Mouse (Mus musculus): ENCODE results near the gene Wdr93. TPM values are rescaled to one million over a fixed set of nuclear protein-coding genes. Genes with fewer than 3 reads are reported as not detected.

The Wdr93 gene
- total and polyA plus RNA-seq, 3 experiments: 0.75 to 1.3 (median 1.2) TPM

GRCm38 (mm10) chr7:79756334-79756733 lies 13.4 kb downstream of the Wdr93 start:
- TF ChIP-seq CTCF (conservative IDR thresholded peaks at IDR 0.05 in 1 of 2, IDR thresholded peaks at IDR 0.05 in 1 of 2; ENCODE audit: low read depth in 2 of 2, low read length in 2 of 2) (peak; percentile 11 to 21; a peak in 2 of 4 replicates), EP300 (IDR thresholded peaks at IDR 0.05; ENCODE audit: low read length) (no peak)
- Histone ChIP-seq H3K27ac (ENCODE audit: insufficient read depth, low read depth) (no peak overlapping the region), H3K27me3 (replicated peaks) (no peaks in the 10 kb centered on the region), H3K4me2 (ENCODE audit: insufficient read depth, low read depth, poor library complexity, severe bottlenecking) (no peak overlapping the region), H3K9me3 (replicated peaks; ENCODE audit: low read length) (no peaks in the 10 kb centered on the region), H3K4me1 (ENCODE audit: control insufficient read depth in 1 of 2, insufficient read depth in 2 of 2) (no peaks in the 10 kb centered on the region), H3K4me3 (replicated peaks in 1 of 3; ENCODE audit: low read depth in 2 of 3, low read length in 2 of 3, poor library complexity in 1 of 3) (no peak overlapping the region), H3K79me2 (replicated peaks; ENCODE audit: control insufficient read depth, extremely low read depth, insufficient read depth, poor library complexity, severe bottlenecking) (no peaks in the 10 kb centered on the region), H3K36me3 (replicated peaks in 1 of 2; ENCODE audit: control insufficient read depth in 1 of 2, insufficient read depth in 1 of 2, low read length in 1 of 2) (peaks cover 0 to 2% of the 10 kb centered on the region in 2 experiments), H3K9ac (ENCODE audit: insufficient read depth, low read depth) (no peak overlapping the region)
- in situ Hi-C loops (cut with MboI; ENCODE audit: low pct_ligation_motif_present, low pct_unique_long_range_greater_than_20kb, low sequenced_read_pairs) (no loop called here), dilution Hi-C loops (cut with MboI; ENCODE audit: extremely low pct_ligation_motif_present, extremely low pct_unique_long_range_greater_than_20kb, low sequenced_read_pairs) (no loop called here)
- no peak for DNase-seq (ENCODE audit: extremely low read depth)

- in situ Hi-C loops (cut with MboI; ENCODE audit: low pct_ligation_motif_present, low pct_unique_long_range_greater_than_20kb, low sequenced_read_pairs): no loop called here
- TF ChIP-seq ZKSCAN1 (IDR thresholded peaks at IDR 0.05; ENCODE audit: borderline replicate concordance, low read depth, low read length) (no peak), NRF1 (IDR thresholded peaks at IDR 0.05; ENCODE audit: low read depth, low read length) (no peak), MAFK (IDR thresholded peaks at IDR 0.05; ENCODE audit: insufficient replicate concordance, low read length) (no peak), TBP (conservative IDR thresholded peaks at IDR 0.05; ENCODE audit: low read depth, low read length) (no peak), POLR2A (IDR thresholded peaks at IDR 0.05; ENCODE audit: low read depth, low read length) (no peak), MYC (IDR thresholded peaks at IDR 0.05; ENCODE audit: low read depth, low read length) (no peak), MAX (IDR thresholded peaks at IDR 0.05; ENCODE audit: low read length) (no peak), EP300 (IDR thresholded peaks at IDR 0.05; ENCODE audit: low read length) (no peak), TCF12 (IDR thresholded peaks at IDR 0.05; ENCODE audit: low read depth, low read length) (no peak), GABPA (IDR thresholded peaks at IDR 0.05; ENCODE audit: insufficient replicate concordance, low read depth, low read length) (no peak), SIN3A (IDR thresholded peaks at IDR 0.05; ENCODE audit: low read length) (no peak)
- Histone ChIP-seq H3K9me3 (replicated peaks; ENCODE audit: low read length) (no peaks in the 10 kb centered on the region), H3K9ac (ENCODE audit: insufficient read depth, low read depth) (no peak overlapping the region), H3K79me2 (replicated peaks; ENCODE audit: control insufficient read depth, extremely low read depth, insufficient read depth, poor library complexity, severe bottlenecking) (no peaks in the 10 kb centered on the region), H3K27ac (ENCODE audit: insufficient read depth, low read depth) (no peak overlapping the region), H3K4me2 (ENCODE audit: insufficient read depth, low read depth, poor library complexity, severe bottlenecking) (no peak overlapping the region), H3K4me3 (replicated peaks in 1 of 3; ENCODE audit: low read depth in 2 of 3, low read length in 2 of 3, poor library complexity in 1 of 3) (no peak overlapping the region), H3K27me3 (replicated peaks) (no peaks in the 10 kb centered on the region), H3K36me3 (replicated peaks in 1 of 2; ENCODE audit: control insufficient read depth in 1 of 2, insufficient read depth in 1 of 2, low read length in 1 of 2) (peaks cover 0 to 2% of the 10 kb centered on the region in 2 experiments), H3K4me1 (ENCODE audit: control insufficient read depth in 1 of 2, insufficient read depth in 2 of 2) (no peaks in the 10 kb centered on the region)
- dilution Hi-C loops (cut with MboI; ENCODE audit: extremely low pct_ligation_motif_present, extremely low pct_unique_long_range_greater_than_20kb, low sequenced_read_pairs): no loop called here
- DNase-seq (ENCODE audit: extremely low read depth): no peak
These were observed 15.2 kb downstream of the Wdr93 start for GRCm38 (mm10) chr7:79758176-79758575.

GRCm38 (mm10) chr7:79759766-79760165 lies 16.8 kb downstream of the Wdr93 start:
- in situ Hi-C loops (cut with MboI; ENCODE audit: low pct_ligation_motif_present, low pct_unique_long_range_greater_than_20kb, low sequenced_read_pairs) (no loop called here), dilution Hi-C loops (cut with MboI; ENCODE audit: extremely low pct_ligation_motif_present, extremely low pct_unique_long_range_greater_than_20kb, low sequenced_read_pairs) (no loop called here)
- Histone ChIP-seq H3K79me2 (replicated peaks; ENCODE audit: control insufficient read depth, extremely low read depth, insufficient read depth, poor library complexity, severe bottlenecking) (no peaks in the 10 kb centered on the region), H3K4me2 (ENCODE audit: insufficient read depth, low read depth, poor library complexity, severe bottlenecking) (no peak overlapping the region), H3K4me1 (ENCODE audit: control insufficient read depth in 1 of 2, insufficient read depth in 2 of 2) (no peaks in the 10 kb centered on the region), H3K4me3 (replicated peaks in 1 of 3; ENCODE audit: low read depth in 2 of 3, low read length in 2 of 3, poor library complexity in 1 of 3) (no peak overlapping the region), H3K27me3 (replicated peaks) (no peaks in the 10 kb centered on the region), H3K9ac (ENCODE audit: insufficient read depth, low read depth) (no peak overlapping the region), H3K27ac (ENCODE audit: insufficient read depth, low read depth) (no peak overlapping the region), H3K9me3 (replicated peaks; ENCODE audit: low read length) (no peaks in the 10 kb centered on the region), H3K36me3 (replicated peaks in 1 of 2; ENCODE audit: control insufficient read depth in 1 of 2, insufficient read depth in 1 of 2, low read length in 1 of 2) (no peaks in the 10 kb centered on the region)
- no peak for DNase-seq (ENCODE audit: extremely low read depth)
- TF ChIP-seq BHLHE40 (IDR thresholded peaks at IDR 0.05; ENCODE audit: low read depth, low read length) (no peak), TBP (conservative IDR thresholded peaks at IDR 0.05; ENCODE audit: low read depth, low read length) (no peak), CHD1 (IDR thresholded peaks at IDR 0.05; ENCODE audit: low read depth, low read length) (no peak), RCOR1 (conservative IDR thresholded peaks at IDR 0.05; ENCODE audit: low read depth, low read length) (no peak), E2F4 (IDR thresholded peaks at IDR 0.05; ENCODE audit: insufficient replicate concordance, low read depth, low read length) (no peak), ELF1 (IDR thresholded peaks at IDR 0.05; ENCODE audit: low read depth, low read length) (no peak)
